Mouse (Mus musculus) heart, adult 2 months (tissue): ENCODE data around the gene Rbm3.

Experiments used
- CTCF ChIP-seq: fragments of 200-600 bp; IDR thresholded peaks from 2 replicates; pipeline ENCODE4 v1.8.1; 2022; ENCODE audit warnings: antibody characterized with exemption, mild to moderate bottlenecking, moderate library complexity
- EP300 ChIP-seq: fragments of 200-500 bp; IDR thresholded peaks from 2 replicates; pipeline ENCODE4 v1.6.1; 2011; ENCODE audit warnings: low read depth, low read length, control low read depth; ENCODE audit not compliant: insufficient read depth
- POLR2A ChIP-seq: fragments of 200-500 bp; IDR thresholded peaks from 2 replicates; pipeline ENCODE4 v1.6.1; 2011; ENCODE audit warnings: mild to moderate bottlenecking, low read depth, low read length, control low read depth; ENCODE audit not compliant: insufficient read depth

DNA sequence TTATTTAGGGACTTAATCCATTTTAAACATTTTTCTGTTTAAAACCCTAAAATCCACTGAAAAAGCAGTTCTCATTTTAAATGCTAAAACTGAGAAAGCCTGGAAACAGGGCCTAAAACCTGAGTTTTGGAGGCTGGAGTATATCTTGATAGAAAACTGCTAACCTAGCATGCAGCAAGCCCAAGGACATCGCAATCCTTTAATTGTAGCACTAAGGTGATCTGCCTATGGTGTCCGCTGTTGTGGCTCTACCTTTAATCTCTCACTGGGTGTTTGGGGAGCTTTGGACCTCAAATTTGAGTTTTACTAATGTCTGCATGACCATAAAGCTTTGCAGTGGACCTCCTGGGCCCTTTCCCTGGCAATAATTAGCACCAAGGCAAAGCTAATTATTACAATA, 5.2 kb downstream of the Rbm3 start:
- TF ChIP-seq CTCF (no peak), POLR2A (no peak), EP300 (no peak)
